Mouse (Mus musculus): ENCODE data around the gene Snupn. TPM values are rescaled to one million over a fixed set of nuclear protein-coding genes. Genes with fewer than 3 reads are reported as not detected.

Gene Snupn
- polyA plus RNA-seq, 1 experiment from 2014 or later: 16.5 TPM

- H3K9ac ChIP-seq (ENCODE audit: low read length): peak overlapping the region; percentile 71; the same call in 1 of the 2 replicates
- ATAC-seq (replicated peaks; ENCODE audit: low FRiP score, low TSS enrichment, low read depth) (no peak), DNase-seq (ENCODE audit: low spot score) (no peak)
- H3K4me2 ChIP-seq (ENCODE audit: low read length): peak overlapping the region; percentile 74
- H3K27me3 ChIP-seq (replicated peaks; ENCODE audit: control insufficient read depth, insufficient read depth, low read length): no peaks in the 10 kb centered on the region
- H3K4me3 ChIP-seq (ENCODE audit: low read depth, low read length): peak overlapping the region; percentile 61; the same call in 1 of the 2 replicates
- H3K9me3 ChIP-seq (ENCODE audit: control insufficient read depth, low read length): no peaks in the 10 kb centered on the region
- 74% methylated on average over 10 of the region's 10 CpGs for WGBS
- peaks cover 39% of the 10 kb centered on the region for H3K4me1 ChIP-seq (replicated peaks; ENCODE audit: control insufficient read depth, insufficient read depth, low read length)
- peaks cover 12% of the 10 kb centered on the region; the same call in 1 of the 2 replicates for H3K36me3 ChIP-seq (ENCODE audit: control insufficient read depth, insufficient read depth, low read length)
- H3K27ac ChIP-seq (ENCODE audit: low read depth): no peak overlapping the region
Measured at GRCm38 (mm10) chr9:56926387-56926786, 24.3 kb upstream of the Snupn start.

GRCm38 (mm10) chr9:56927191-56928012 lies 23.3 kb upstream of the Snupn start:
- Histone ChIP-seq H3K4me3 (ENCODE audit: low read depth, low read length) (peak overlapping the region; percentile 61), H3K9me3 (ENCODE audit: control insufficient read depth, low read length) (no peaks in the 10 kb centered on the region), H3K9ac (ENCODE audit: low read length) (peak overlapping the region; percentile 71), H3K4me2 (ENCODE audit: low read length) (peak overlapping the region; percentile 74), H3K27me3 (replicated peaks; ENCODE audit: control insufficient read depth, insufficient read depth, low read length) (no peaks in the 10 kb centered on the region), H3K27ac (ENCODE audit: low read depth) (peak overlapping the region; percentile 94), H3K36me3 (ENCODE audit: control insufficient read depth, insufficient read depth, low read length) (peaks cover 4% of the 10 kb centered on the region; the same call in 1 of the 2 replicates), H3K4me1 (replicated peaks; ENCODE audit: control insufficient read depth, insufficient read depth, low read length) (peaks cover 39% of the 10 kb centered on the region)
- DNase-seq (ENCODE audit: low spot score) (peak; percentile 76), ATAC-seq (replicated peaks; ENCODE audit: low FRiP score, low TSS enrichment, low read depth) (peak; percentile 47; the same call in 1 of the 2 replicates)
- WGBS: under 1% methylated on average over 35 of the region's 35 CpGs

- under 1% methylated on average over 48 of the region's 50 CpGs for WGBS
- DNase-seq (ENCODE audit: low spot score): peak; percentile 96
Measured at GRCm38 (mm10) chr9:56928041-56928811, 22.5 kb upstream of the Snupn start, which contains the start of gene Snx33. Snx33 (minus strand) TSS chr9:56928371.

GRCm38 (mm10) chr9:56929496-56929895 lies 21.2 kb upstream of the Snupn start:
- no peak overlapping the region for H3K4me3 ChIP-seq (ENCODE audit: low read depth, low read length)
- peaks cover 23% of the 10 kb centered on the region for H3K4me1 ChIP-seq (replicated peaks; ENCODE audit: control insufficient read depth, insufficient read depth, low read length)
- DNase-seq (ENCODE audit: low spot score) (no peak), ATAC-seq (replicated peaks; ENCODE audit: low FRiP score, low TSS enrichment, low read depth) (no peak)
- 30% methylated on average over 4 of the region's 4 CpGs for WGBS
- H3K36me3 ChIP-seq (ENCODE audit: control insufficient read depth, insufficient read depth, low read length): peaks cover 3% of the 10 kb centered on the region; the same call in 1 of the 2 replicates
- no peaks in the 10 kb centered on the region for H3K27me3 ChIP-seq (replicated peaks; ENCODE audit: control insufficient read depth, insufficient read depth, low read length)
- H3K9me3 ChIP-seq (ENCODE audit: control insufficient read depth, low read length): no peaks in the 10 kb centered on the region
- no peak overlapping the region for H3K4me2 ChIP-seq (ENCODE audit: low read length)
- no peak overlapping the region for H3K9ac ChIP-seq (ENCODE audit: low read length)
- H3K27ac ChIP-seq (ENCODE audit: low read depth): no peak overlapping the region

More at GRCm38 (mm10) chr9:56928041-56928811, 22.5 kb upstream of the Snupn start, which contains the start of gene Snx33:
- Histone ChIP-seq H3K27ac (ENCODE audit: low read depth) (peak within 1 kb of the TSS; percentile 94), H3K27me3 (replicated peaks; ENCODE audit: control insufficient read depth, insufficient read depth, low read length) (no peaks in the 10 kb centered on the region), H3K9me3 (ENCODE audit: control insufficient read depth, low read length) (no peaks in the 10 kb centered on the region), H3K4me3 (ENCODE audit: low read depth, low read length) (peak within 1 kb of the TSS; percentile 61), H3K4me1 (replicated peaks; ENCODE audit: control insufficient read depth, insufficient read depth, low read length) (peaks cover 33% of the 10 kb centered on the region), H3K36me3 (ENCODE audit: control insufficient read depth, insufficient read depth, low read length) (peaks cover 3% of the 10 kb centered on the region; the same call in 1 of the 2 replicates), H3K4me2 (ENCODE audit: low read length) (peak within 1 kb of the TSS; percentile 74), H3K9ac (ENCODE audit: low read length) (peak within 1 kb of the TSS; percentile 71)
- ATAC-seq (replicated peaks; ENCODE audit: low FRiP score, low TSS enrichment, low read depth): peak; percentile 85

- no peak overlapping the region for H3K9ac ChIP-seq (ENCODE audit: low read length)
- H3K4me2 ChIP-seq (ENCODE audit: low read length): no peak overlapping the region
- no peak for DNase-seq (ENCODE audit: low spot score)
- no peaks in the 10 kb centered on the region for H3K27me3 ChIP-seq (replicated peaks; ENCODE audit: control insufficient read depth, insufficient read depth, low read length)
- ATAC-seq (replicated peaks; ENCODE audit: low FRiP score, low TSS enrichment, low read depth): no peak
- no peak overlapping the region for H3K4me3 ChIP-seq (ENCODE audit: low read depth, low read length)
- no peak overlapping the region for H3K27ac ChIP-seq (ENCODE audit: low read depth)
- no peaks in the 10 kb centered on the region for H3K9me3 ChIP-seq (ENCODE audit: control insufficient read depth, low read length)
- H3K36me3 ChIP-seq (ENCODE audit: control insufficient read depth, insufficient read depth, low read length): peaks cover 3% of the 10 kb centered on the region; the same call in 1 of the 2 replicates
- WGBS: 86% methylated on average over 1 of the region's 1 CpGs
- H3K4me1 ChIP-seq (replicated peaks; ENCODE audit: control insufficient read depth, insufficient read depth, low read length): peaks cover 13% of the 10 kb centered on the region
Measured at GRCm38 (mm10) chr9:56930556-56930955, 20.1 kb upstream of the Snupn start.

GRCm38 (mm10) chr9:56936861-56937222 lies 13.8 kb upstream of the Snupn start:
- Histone ChIP-seq H3K27ac (ENCODE audit: low read depth) (no peak overlapping the region), H3K9ac (ENCODE audit: low read length) (no peak overlapping the region), H3K4me3 (ENCODE audit: low read depth, low read length) (peak overlapping the region; percentile 74), H3K27me3 (replicated peaks; ENCODE audit: control insufficient read depth, insufficient read depth, low read length) (no peaks in the 10 kb centered on the region), H3K36me3 (ENCODE audit: control insufficient read depth, insufficient read depth, low read length) (no peaks in the 10 kb centered on the region), H3K4me2 (ENCODE audit: low read length) (peak overlapping the region; percentile 68), H3K9me3 (ENCODE audit: control insufficient read depth, low read length) (no peaks in the 10 kb centered on the region), H3K4me1 (replicated peaks; ENCODE audit: control insufficient read depth, insufficient read depth, low read length) (peaks cover 11% of the 10 kb centered on the region; the same call in 1 of the 2 replicates)
- WGBS: 16% methylated on average over 6 of the region's 6 CpGs
- DNase-seq (ENCODE audit: low spot score) (no peak), ATAC-seq (replicated peaks; ENCODE audit: low FRiP score, low TSS enrichment, low read depth) (no peak)

GRCm38 (mm10) chr9:56937223-56938160 lies 13.2 kb upstream of the Snupn start, which contains the start of gene Imp3:
Imp3 (plus strand) TSS chr9:56937475.
- H3K27me3 ChIP-seq (replicated peaks; ENCODE audit: control insufficient read depth, insufficient read depth, low read length): no peaks in the 10 kb centered on the region
- WGBS: under 1% methylated on average over 73 of the region's 73 CpGs

More at GRCm38 (mm10) chr9:56937223-56938160, 13.2 kb upstream of the Snupn start, which contains the start of gene Imp3:
- no peaks in the 10 kb centered on the region for H3K9me3 ChIP-seq (ENCODE audit: control insufficient read depth, low read length)
- H3K4me2 ChIP-seq (ENCODE audit: low read length): peak within 1 kb of the TSS; percentile 68
- DNase-seq (ENCODE audit: low spot score) (peak; percentile 89), ATAC-seq (replicated peaks; ENCODE audit: low FRiP score, low TSS enrichment, low read depth) (peak; percentile 90)
- peaks cover 11% of the 10 kb centered on the region; the same call in 1 of the 2 replicates for H3K4me1 ChIP-seq (replicated peaks; ENCODE audit: control insufficient read depth, insufficient read depth, low read length)
- H3K36me3 ChIP-seq (ENCODE audit: control insufficient read depth, insufficient read depth, low read length): no peaks in the 10 kb centered on the region
- H3K9ac ChIP-seq (ENCODE audit: low read length): peak within 1 kb of the TSS; percentile 63
- H3K27ac ChIP-seq (ENCODE audit: low read depth): peak within 1 kb of the TSS; percentile 84
- peak within 1 kb of the TSS; percentile 74 for H3K4me3 ChIP-seq (ENCODE audit: low read depth, low read length)
